30 mouse cellular contexts compared by ENCODE assay signal in genomic region chr5:146576668-146577067, GRCm38 (mm10). TPM values are rescaled to one million over a fixed set of nuclear protein-coding genes. Genes with fewer than 3 reads are reported as not detected.
A peak's percentile ranks its signal among the peaks of the same experiment; 100 is the strongest.
DNase-seq lines count a peak whose midpoint lies in the region; ATAC-seq and TF ChIP-seq lines count a peak whose summit lies in the region.
"Had no signal": no experiment of that assay in that cellular context is flagged by ENCODE, and none has a peak within 500 bp of the region (broad histone marks: within the 10 kb centered on the region; RNA-seq: fewer than 3 reads in every experiment).

No protein-coding gene starts in this region.

- H3K27ac ChIP-seq in kidney, adult 2 months (ENCODE audit: insufficient read depth, low read depth, low read length): no peak overlapping the region
- no peak overlapping the region for H3K27ac ChIP-seq in midbrain, postnatal 0 days (ENCODE audit: low read depth, low read length)
- H3K27ac ChIP-seq in midbrain, embryonic 14.5 days (replicated peaks; ENCODE audit: low read depth, low read length): no peak overlapping the region
- no peak overlapping the region for H3K27ac ChIP-seq in MEL (ENCODE audit: control insufficient read depth, low read depth, low read length)
- H3K27ac ChIP-seq in hindbrain, embryonic 11.5 days (ENCODE audit: low read depth, low read length): no peak overlapping the region
- H3K27ac ChIP-seq: embryonic facial prominence, embryonic 12.5 days; forebrain, embryonic 13.5 days; hindbrain, embryonic 13.5 days; lung, embryonic 15.5 days; macrophage; midbrain, embryonic 10.5 days had no signal

- no peak for TF ChIP-seq EP300 in MEL (IDR thresholded peaks at IDR 0.05; ENCODE audit: low read depth in 1 of 2, low read length in 2 of 2)

- TF ChIP-seq POLR2A in kidney, adult 2 months (IDR thresholded peaks at IDR 0.05; ENCODE audit: low read depth, low read length): no peak
- no peak for TF ChIP-seq POLR2A in MEL (IDR thresholded peaks at IDR 0.05; ENCODE audit: control insufficient read depth in 1 of 2, insufficient read depth in 1 of 2, low read depth in 1 of 2, low read length in 2 of 2, poor library complexity in 1 of 2)

- no peaks in the 10 kb centered on the region for H3K4me1 ChIP-seq in kidney, adult 2 months (ENCODE audit: control insufficient read depth, insufficient read depth, low read length)
- H3K4me1 ChIP-seq in midbrain, postnatal 0 days (ENCODE audit: insufficient read depth, low read length): no peaks in the 10 kb centered on the region
- H3K4me1 ChIP-seq in midbrain, embryonic 14.5 days (ENCODE audit: control insufficient read depth, insufficient read depth, low read length): no peaks in the 10 kb centered on the region
- H3K4me1 ChIP-seq in MEL (ENCODE audit: control insufficient read depth in 1 of 2, insufficient read depth in 2 of 2, low read length in 2 of 2): no peaks in the 10 kb centered on the region
- no peaks in the 10 kb centered on the region for H3K4me1 ChIP-seq in hindbrain, embryonic 11.5 days (replicated peaks; ENCODE audit: control insufficient read depth, insufficient read depth, low read length)
- H3K4me1 ChIP-seq: embryonic facial prominence, embryonic 12.5 days; forebrain, embryonic 13.5 days; hindbrain, embryonic 13.5 days; lung, embryonic 15.5 days; midbrain, embryonic 10.5 days had no signal

- peak; percentile 6 for TF ChIP-seq RAD21 in MEL (IDR thresholded peaks at IDR 0.05; ENCODE audit: low read depth, low read length)

- H3K9ac ChIP-seq in midbrain, postnatal 0 days (replicated peaks; ENCODE audit: low read length, poor library complexity, severe bottlenecking): no peak overlapping the region
- H3K9ac ChIP-seq in midbrain, embryonic 14.5 days (replicated peaks; ENCODE audit: low read length): no peak overlapping the region
- H3K9ac ChIP-seq in MEL (ENCODE audit: control insufficient read depth, low read depth, low read length, poor library complexity, severe bottlenecking): no peak overlapping the region
- no peak overlapping the region for H3K9ac ChIP-seq in hindbrain, embryonic 11.5 days (ENCODE audit: low read depth, low read length)
- H3K9ac ChIP-seq: embryonic facial prominence, embryonic 12.5 days; forebrain, embryonic 13.5 days; hindbrain, embryonic 13.5 days; lung, embryonic 15.5 days had no signal

- H3K4me3 ChIP-seq in kidney, adult 2 months (ENCODE audit: insufficient read depth, low read depth, low read length): no peak overlapping the region
- H3K4me3 ChIP-seq in midbrain, postnatal 0 days (ENCODE audit: low read depth, low read length): no peak overlapping the region
- no peak overlapping the region for H3K4me3 ChIP-seq in midbrain, embryonic 14.5 days (replicated peaks; ENCODE audit: low read depth, low read length)
- no peak overlapping the region for H3K4me3 ChIP-seq in MEL (ENCODE audit: control insufficient read depth in 1 of 2, insufficient read depth in 1 of 2, low read depth in 2 of 2, low read length in 2 of 2)
- H3K4me3 ChIP-seq in hindbrain, embryonic 11.5 days (ENCODE audit: low read depth, low read length): no peak overlapping the region
- H3K4me3 ChIP-seq: embryonic facial prominence, embryonic 12.5 days; erythroblast, embryonic 14.5 days; forebrain, embryonic 13.5 days; hindbrain, embryonic 13.5 days; lung, embryonic 15.5 days; midbrain, embryonic 10.5 days had no signal

- WGBS in kidney, adult 2 months: 88% methylated on average over 3 of the region's 3 CpGs
- WGBS in midbrain, postnatal 0 days: 97% methylated on average over 3 of the region's 3 CpGs
- 94% methylated on average over 3 of the region's 3 CpGs for WGBS in midbrain, embryonic 14.5 days
- 84% methylated on average over 3 of the region's 3 CpGs for WGBS in hindbrain, embryonic 11.5 days

- H3K4me2 ChIP-seq in midbrain, postnatal 0 days (ENCODE audit: low read depth, low read length, poor library complexity, severe bottlenecking): no peak overlapping the region
- no peak overlapping the region for H3K4me2 ChIP-seq in midbrain, embryonic 14.5 days (ENCODE audit: low read length)
- no peak overlapping the region for H3K4me2 ChIP-seq in hindbrain, embryonic 11.5 days (replicated peaks; ENCODE audit: low read depth, low read length)
- H3K4me2 ChIP-seq: embryonic facial prominence, embryonic 12.5 days; forebrain, embryonic 13.5 days; heart, embryonic 11.5 days; hindbrain, embryonic 13.5 days; lung, embryonic 15.5 days had no signal

- no peaks in the 10 kb centered on the region for H3K79me2 ChIP-seq in MEL (ENCODE audit: control insufficient read depth, insufficient read depth, low read length, poor library complexity)

- TF ChIP-seq CTCF in kidney, adult 2 months (conservative IDR thresholded peaks at IDR 0.05; ENCODE audit: insufficient read depth, insufficient read length, low read depth, low read length): peak; percentile 41; the same call in 1 of the 2 replicates
- peak; percentile 22 for TF ChIP-seq CTCF in midbrain, postnatal 0 days (IDR thresholded peaks at IDR 0.05)
- peak; percentile 49 to 65 (median 58) for TF ChIP-seq CTCF in MEL (IDR thresholded peaks at IDR 0.05 in 2 of 3, conservative IDR thresholded peaks at IDR 0.05 in 1 of 3; ENCODE audit: control insufficient read depth in 1 of 3, insufficient read depth in 1 of 3, low read depth in 2 of 3, low read length in 3 of 3, poor library complexity in 1 of 3, severe bottlenecking in 1 of 3)

- no peaks in the 10 kb centered on the region for H3K27me3 ChIP-seq in kidney, adult 2 months (replicated peaks; ENCODE audit: control insufficient read depth, insufficient read depth, low read length)
- H3K27me3 ChIP-seq in midbrain, postnatal 0 days (ENCODE audit: insufficient read depth, low read length): no peaks in the 10 kb centered on the region
- H3K27me3 ChIP-seq in midbrain, embryonic 14.5 days (ENCODE audit: control insufficient read depth, insufficient read depth, low read length): no peaks in the 10 kb centered on the region
- H3K27me3 ChIP-seq in MEL (ENCODE audit: control insufficient read depth in 1 of 2, insufficient read depth in 2 of 2, low read length in 2 of 2): no peaks in the 10 kb centered on the region
- no peaks in the 10 kb centered on the region; the same call in 1 of the 2 replicates for H3K27me3 ChIP-seq in hindbrain, embryonic 11.5 days (ENCODE audit: control insufficient read depth, insufficient read depth, low read length)
- H3K27me3 ChIP-seq: lung, embryonic 15.5 days had no signal

- ATAC-seq in midbrain, postnatal 0 days (ENCODE audit: low FRiP score): no peak
- no peak for ATAC-seq in midbrain, embryonic 14.5 days (ENCODE audit: low FRiP score, low TSS enrichment)
- ATAC-seq in hindbrain, embryonic 11.5 days (ENCODE audit: low FRiP score): no peak
- ATAC-seq: forebrain, embryonic 13.5 days; inflammation-experienced regulatory T-cells, adult 6 months had no signal

- H3K36me3 ChIP-seq in kidney, adult 2 months (ENCODE audit: control insufficient read depth, insufficient read depth, low read length): no peaks in the 10 kb centered on the region
- peaks cover 2% of the 10 kb centered on the region; the same call in 1 of the 2 replicates for H3K36me3 ChIP-seq in midbrain, postnatal 0 days (ENCODE audit: insufficient read depth, low read length)
- H3K36me3 ChIP-seq in midbrain, embryonic 14.5 days (ENCODE audit: control insufficient read depth, insufficient read depth, low read length): no peaks in the 10 kb centered on the region
- no peaks in the 10 kb centered on the region for H3K36me3 ChIP-seq in MEL (ENCODE audit: control insufficient read depth in 1 of 2, insufficient read depth in 2 of 2, low read length in 2 of 2)
- no peaks in the 10 kb centered on the region for H3K36me3 ChIP-seq in hindbrain, embryonic 11.5 days (ENCODE audit: control insufficient read depth, insufficient read depth, low read length)
- H3K36me3 ChIP-seq: embryonic facial prominence, embryonic 12.5 days; hindbrain, embryonic 13.5 days; lung, embryonic 15.5 days; midbrain, embryonic 10.5 days had no signal

- no peak for DNase-seq in kidney, adult 2 months
- DNase-seq in kidney, postnatal 10 days: no peak
- DNase-seq in midbrain, postnatal 0 days (ENCODE audit: low spot score): no peak
- DNase-seq in midbrain, embryonic 14.5 days: no peak
- peak; percentile 35 for DNase-seq in MEL (ENCODE audit: low read depth, low spot score)
- no peak for DNase-seq in ovary, postnatal 14 days (ENCODE audit: low spot score)
- DNase-seq in hindbrain, embryonic 11.5 days (ENCODE audit: low spot score): no peak
- DNase-seq: adrenal gland, postnatal 36 days; cerebellum, adult 8-10 months; gastrocnemius, postnatal 25 days; heart, postnatal 10 days; right cerebral cortex, adult 18-20 months had no signal

- no peaks in the 10 kb centered on the region for H3K9me3 ChIP-seq in midbrain, postnatal 0 days (ENCODE audit: low read length)
- no peaks in the 10 kb centered on the region for H3K9me3 ChIP-seq in midbrain, embryonic 14.5 days (ENCODE audit: control insufficient read depth, low read length)
- H3K9me3 ChIP-seq in MEL (replicated peaks; ENCODE audit: insufficient read depth, low read length): no peaks in the 10 kb centered on the region
- H3K9me3 ChIP-seq in hindbrain, embryonic 11.5 days (ENCODE audit: control insufficient read depth, low read length): no peaks in the 10 kb centered on the region
- H3K9me3 ChIP-seq: embryonic facial prominence, embryonic 12.5 days; forebrain, embryonic 13.5 days; hindbrain, embryonic 13.5 days; lung, embryonic 15.5 days; midbrain, embryonic 10.5 days had no signal

RNA-seq across cellular contexts. Expression of gene Gpr12, which starts 8.4 kb away (rescaled TPM):
- 1.5 and 1.7 TPM in 2 replicates for polyA plus RNA-seq in kidney, adult 2 months (2012; rRNA removed)
- total RNA-seq in midbrain, postnatal 0 days (2014; rRNA removed): 43.4 and 48.0 TPM in 2 replicates
- 33.9 and 34.2 TPM in 2 replicates for polyA plus RNA-seq in midbrain, postnatal 0 days (2015; fragmentation: Nextera tagmentation; extraction: Ambion mirVana)
- polyA plus RNA-seq in midbrain, embryonic 14.5 days (2014; fragmentation: Nextera tagmentation; extraction: Ambion mirVana): 13.4 and 22.6 TPM in 2 replicates
- total RNA-seq in MEL (2012; rRNA removed): not detected in 2 replicates
- not detected for polyA plus RNA-seq in MEL (2012; ENCODE audit: insufficient read depth in 1 of 2, insufficient read length in 2 of 2, low read depth in 1 of 2, low replicate concordance in 2 of 2, missing spikeins in 1 of 2)
- polyA plus RNA-seq in hindbrain, embryonic 11.5 days (2014; fragmentation: Nextera tagmentation; extraction: Ambion mirVana): 0.14 and 0.38 TPM in 2 replicates
- total RNA-seq: adrenal gland, postnatal 36 days; gastrocnemius, postnatal 25 days; heart, postnatal 10 days; monocyte, adult 5-6 weeks had no signal
- polyA plus RNA-seq: erythroblast, embryonic 14.5 days; heart, embryonic 11.5 days; inflammation-experienced regulatory T-cells, adult 6 months; large intestine, adult 2 months; lung, embryonic 15.5 days; macrophage; small intestine, adult 2 months had no signal

RNA-seq across cellular contexts. Expression of gene Gm3415, which starts 20.7 kb away (rescaled TPM):
- polyA plus RNA-seq in kidney, adult 2 months (2012; rRNA removed): not detected in 2 replicates
- total RNA-seq in midbrain, postnatal 0 days (2014; rRNA removed): not detected in 2 replicates
- polyA plus RNA-seq in midbrain, postnatal 0 days (2015; fragmentation: Nextera tagmentation; extraction: Ambion mirVana): not detected in 2 replicates
- polyA plus RNA-seq in midbrain, embryonic 14.5 days (2014; fragmentation: Nextera tagmentation; extraction: Ambion mirVana): not detected in 2 replicates
- not detected in 2 replicates for total RNA-seq in MEL (2012; rRNA removed)
- polyA plus RNA-seq in MEL (2012; ENCODE audit: insufficient read depth in 1 of 2, insufficient read length in 2 of 2, low read depth in 1 of 2, low replicate concordance in 2 of 2, missing spikeins in 1 of 2): not detected
- polyA plus RNA-seq in hindbrain, embryonic 11.5 days (2014; fragmentation: Nextera tagmentation; extraction: Ambion mirVana): not detected in 2 replicates
- total RNA-seq: adrenal gland, postnatal 36 days; gastrocnemius, postnatal 25 days; heart, postnatal 10 days; layer of hippocampus, postnatal 25 days; left cerebral cortex, postnatal 14 days; monocyte, adult 5-6 weeks had no signal
- polyA plus RNA-seq: cortical plate, adult 2 months; embryonic facial prominence, embryonic 12.5 days; erythroblast, embryonic 14.5 days; forebrain, embryonic 13.5 days; heart, embryonic 11.5 days; hindbrain, embryonic 13.5 days; inflammation-experienced regulatory T-cells, adult 6 months; kidney, embryonic 14.5 days; large intestine, adult 2 months; limb, embryonic 14.5 days; lung, embryonic 15.5 days; macrophage; midbrain, embryonic 10.5 days; neural tube, embryonic 11.5 days; small intestine, adult 2 months had no signal

RNA-seq across cellular contexts. Expression of gene Gm3409, which starts 39.2 kb away (rescaled TPM):
- not detected in 2 replicates for polyA plus RNA-seq in kidney, adult 2 months (2012; rRNA removed)
- total RNA-seq in midbrain, postnatal 0 days (2014; rRNA removed): not detected in 2 replicates
- not detected in 2 replicates for polyA plus RNA-seq in midbrain, postnatal 0 days (2015; fragmentation: Nextera tagmentation; extraction: Ambion mirVana)
- not detected in 2 replicates for polyA plus RNA-seq in midbrain, embryonic 14.5 days (2014; fragmentation: Nextera tagmentation; extraction: Ambion mirVana)
- not detected in 2 replicates for total RNA-seq in MEL (2012; rRNA removed)
- polyA plus RNA-seq in MEL (2012; ENCODE audit: insufficient read depth in 1 of 2, insufficient read length in 2 of 2, low read depth in 1 of 2, low replicate concordance in 2 of 2, missing spikeins in 1 of 2): not detected
- not detected in 2 replicates for polyA plus RNA-seq in hindbrain, embryonic 11.5 days (2014; fragmentation: Nextera tagmentation; extraction: Ambion mirVana)
- total RNA-seq: adrenal gland, postnatal 36 days; gastrocnemius, postnatal 25 days; heart, postnatal 10 days; layer of hippocampus, postnatal 25 days; left cerebral cortex, postnatal 14 days; monocyte, adult 5-6 weeks had no signal
- polyA plus RNA-seq: cortical plate, adult 2 months; embryonic facial prominence, embryonic 12.5 days; erythroblast, embryonic 14.5 days; forebrain, embryonic 13.5 days; heart, embryonic 11.5 days; hindbrain, embryonic 13.5 days; inflammation-experienced regulatory T-cells, adult 6 months; kidney, embryonic 14.5 days; large intestine, adult 2 months; limb, embryonic 14.5 days; lung, embryonic 15.5 days; macrophage; midbrain, embryonic 10.5 days; neural tube, embryonic 11.5 days; small intestine, adult 2 months had no signal

RNA-seq across cellular contexts. Expression of gene Gm3404, which starts 51.1 kb away (rescaled TPM):
- polyA plus RNA-seq in kidney, adult 2 months (2012; rRNA removed): 0.08 TPM in 1 of 2 replicates, not detected in the other
- not detected in 2 replicates for total RNA-seq in midbrain, postnatal 0 days (2014; rRNA removed)
- not detected in 2 replicates for polyA plus RNA-seq in midbrain, postnatal 0 days (2015; fragmentation: Nextera tagmentation; extraction: Ambion mirVana)
- polyA plus RNA-seq in midbrain, embryonic 14.5 days (2014; fragmentation: Nextera tagmentation; extraction: Ambion mirVana): not detected in 2 replicates
- total RNA-seq in MEL (2012; rRNA removed): not detected in 2 replicates
- not detected for polyA plus RNA-seq in MEL (2012; ENCODE audit: insufficient read depth in 1 of 2, insufficient read length in 2 of 2, low read depth in 1 of 2, low replicate concordance in 2 of 2, missing spikeins in 1 of 2)
- not detected in 2 replicates for polyA plus RNA-seq in hindbrain, embryonic 11.5 days (2014; fragmentation: Nextera tagmentation; extraction: Ambion mirVana)
- total RNA-seq: adrenal gland, postnatal 36 days; gastrocnemius, postnatal 25 days; heart, postnatal 10 days; layer of hippocampus, postnatal 25 days; left cerebral cortex, postnatal 14 days; monocyte, adult 5-6 weeks had no signal
- polyA plus RNA-seq: cortical plate, adult 2 months; embryonic facial prominence, embryonic 12.5 days; erythroblast, embryonic 14.5 days; forebrain, embryonic 13.5 days; heart, embryonic 11.5 days; hindbrain, embryonic 13.5 days; inflammation-experienced regulatory T-cells, adult 6 months; kidney, embryonic 14.5 days; large intestine, adult 2 months; limb, embryonic 14.5 days; lung, embryonic 15.5 days; macrophage; midbrain, embryonic 10.5 days; neural tube, embryonic 11.5 days; small intestine, adult 2 months had no signal
